ENCODE assay signal across 8 mouse cellular contexts in genomic region chr2:153032083-153032842, GRCm38 (mm10). TPM values are rescaled to one million over a fixed set of nuclear protein-coding genes. Genes with fewer than 3 reads are reported as not detected.
A peak's percentile ranks its signal among the peaks of the same experiment; 100 is the strongest.
DNase-seq lines count a peak whose midpoint lies in the region; ATAC-seq and TF ChIP-seq lines count a peak whose summit lies in the region.

No protein-coding gene starts in this region.

- peak overlapping the region; percentile 54 for H3K4me3 ChIP-seq in ES-Bruce4 (ENCODE audit: low read depth, low read length)
- no peak overlapping the region for H3K4me3 ChIP-seq in embryonic fibroblast, embryonic 13.5 days (ENCODE audit: insufficient read depth, low read length)
- 0 out of 2 replicates have a peak overlapping the region, but pooled peaks have one; percentile 6 for H3K4me3 ChIP-seq in small intestine, adult 2 months (ENCODE audit: low read depth, low read length)

- peak overlapping the region; percentile 46 for H3K9ac ChIP-seq in ES-Bruce4 (ENCODE audit: low read depth, poor library complexity, severe bottlenecking)

- intact Hi-C loops in heart, postnatal 14 days (cut with DNase I): no loop called here

- no peak for TF ChIP-seq CTCF in ES-Bruce4 (IDR thresholded peaks at IDR 0.05; ENCODE audit: low read depth, low read length)
- peak; percentile 22; the same call in 1 of the 2 replicates for TF ChIP-seq CTCF in embryonic fibroblast, embryonic 13.5 days (IDR thresholded peaks at IDR 0.05; ENCODE audit: borderline replicate concordance, insufficient read depth, low read length)
- TF ChIP-seq CTCF in small intestine, adult 2 months (IDR thresholded peaks at IDR 0.05; ENCODE audit: extremely low read depth, insufficient read length, insufficient replicate concordance, low read depth, low read length): no peak

- ATAC-seq in megakaryocyte progenitor cell, adult 5-6 weeks (replicated peaks; ENCODE audit: poor library complexity): peak; percentile 100

- no peaks in the 10 kb centered on the region for H3K9me3 ChIP-seq in ES-Bruce4 (replicated peaks; ENCODE audit: control insufficient read depth, insufficient read depth, low read length, poor library complexity, severe bottlenecking)

- no peak for TF ChIP-seq EP300 in ES-Bruce4 (IDR thresholded peaks at IDR 0.05; ENCODE audit: insufficient read depth, low read depth, low read length)

- no peak for TF ChIP-seq POLR2A in ES-Bruce4 (IDR thresholded peaks at IDR 0.05; ENCODE audit: insufficient read depth, low read length)
- TF ChIP-seq POLR2A in embryonic fibroblast, embryonic 13.5 days (IDR thresholded peaks at IDR 0.05; ENCODE audit: low read depth, low read length): no peak
- no peak for TF ChIP-seq POLR2A in small intestine, adult 2 months (IDR thresholded peaks at IDR 0.05; ENCODE audit: low read depth, low read length)

- H3K27ac ChIP-seq in ES-Bruce4 (ENCODE audit: insufficient read depth, low read length): no peak overlapping the region
- H3K27ac ChIP-seq in embryonic fibroblast, embryonic 13.5 days (ENCODE audit: insufficient read depth, low read length): no peak overlapping the region
- no peak overlapping the region for H3K27ac ChIP-seq in small intestine, adult 2 months (ENCODE audit: insufficient read depth, low read depth, low read length)

- 2% methylated on average over 49 of the region's 58 CpGs for WGBS in small intestine, adult 2 months

- H3K27me3 ChIP-seq in ES-Bruce4 (ENCODE audit: control insufficient read depth, insufficient read depth, low read length, poor library complexity, severe bottlenecking): no peaks in the 10 kb centered on the region
- H3K27me3 ChIP-seq in small intestine, adult 2 months (ENCODE audit: control insufficient read depth, insufficient read depth, low read length): peaks cover 18% of the 10 kb centered on the region

- peak; percentile 95 for DNase-seq in adrenal gland, postnatal 10 days
- peak; percentile 86 to 94 for DNase-seq in heart, postnatal 14 days
- DNase-seq in layer of hippocampus, postnatal 10 days (ENCODE audit: low spot score in 2 of 2): peak; percentile 82 to 84
- DNase-seq in frontal cortex, postnatal 14 days (ENCODE audit: low spot score in 2 of 2): no peak

- H3K4me1 ChIP-seq in ES-Bruce4 (ENCODE audit: control insufficient read depth, insufficient read depth, low read length): no peaks in the 10 kb centered on the region
- H3K4me1 ChIP-seq in embryonic fibroblast, embryonic 13.5 days (ENCODE audit: control insufficient read depth, insufficient read depth, low read length): no peaks in the 10 kb centered on the region
- peaks cover 2% of the 10 kb centered on the region; the same call in 1 of the 2 replicates for H3K4me1 ChIP-seq in small intestine, adult 2 months (ENCODE audit: control insufficient read depth, insufficient read depth, insufficient read length, low read length)

- no peaks in the 10 kb centered on the region for H3K36me3 ChIP-seq in ES-Bruce4 (ENCODE audit: control insufficient read depth, insufficient read depth, low read length, poor library complexity, severe bottlenecking)
- no peaks in the 10 kb centered on the region for H3K36me3 ChIP-seq in small intestine, adult 2 months (ENCODE audit: control insufficient read depth, insufficient read depth, low read length)

RNA-seq across cellular contexts. Expression of gene Xkr7, which starts 0.6 kb away (rescaled TPM):
- polyA plus RNA-seq in ES-Bruce4 (2011; ENCODE audit: insufficient read depth, insufficient read length, low read depth, missing spikeins): not detected in 2 replicates
- 1 to 10 TPM; 1.3 to 1.5 TPM for total RNA-seq in adrenal gland, postnatal 10 days (2021)
- not detected in 2 replicates for polyA plus RNA-seq in embryonic fibroblast, embryonic 13.5 days (2011; ENCODE audit: insufficient read length, low read depth, missing spikeins)
- not detected for total RNA-seq in heart, postnatal 14 days (2021)
- 1 to 10 TPM; 5.7 to 6.3 TPM for total RNA-seq in layer of hippocampus, postnatal 10 days (2021)
- total RNA-seq in megakaryocyte progenitor cell, adult 5-6 weeks (2015): not detected in 2 replicates
- not detected in 2 replicates for total RNA-seq in megakaryocyte progenitor cell, adult 5-6 weeks (2017)
- 0.09 and 0.15 TPM in 2 replicates for polyA plus RNA-seq in small intestine, adult 2 months (2012; rRNA removed)

RNA-seq across cellular contexts. Expression of gene Pdrg1, which starts 17.0 kb away (rescaled TPM):
- 39.8 and 44.2 TPM in 2 replicates for polyA plus RNA-seq in ES-Bruce4 (2011; ENCODE audit: insufficient read depth, insufficient read length, low read depth, missing spikeins)
- total RNA-seq in adrenal gland, postnatal 10 days (2021): 10 to 100 TPM; 88.4 to 94.3 TPM
- polyA plus RNA-seq in embryonic fibroblast, embryonic 13.5 days (2011; ENCODE audit: insufficient read length, low read depth, missing spikeins): 137 and 174 TPM in 2 replicates
- 10 to 100 TPM; 91.1 to 98.4 TPM for total RNA-seq in heart, postnatal 14 days (2021)
- 10 to 100 TPM; 42.9 to 57.5 TPM for total RNA-seq in layer of hippocampus, postnatal 10 days (2021)
- total RNA-seq in megakaryocyte progenitor cell, adult 5-6 weeks (2015): 59.1 and 59.5 TPM in 2 replicates
- 178 and 193 TPM in 2 replicates for total RNA-seq in megakaryocyte progenitor cell, adult 5-6 weeks (2017)
- polyA plus RNA-seq in small intestine, adult 2 months (2012; rRNA removed): 11.0 and 18.4 TPM in 2 replicates

RNA-seq across cellular contexts. Expression of gene Ccm2l, which starts 33.5 kb away (rescaled TPM):
- not detected in 2 replicates for polyA plus RNA-seq in ES-Bruce4 (2011; ENCODE audit: insufficient read depth, insufficient read length, low read depth, missing spikeins)
- total RNA-seq in adrenal gland, postnatal 10 days (2021): 10 to 100 TPM; 15.8 to 23.7 TPM
- polyA plus RNA-seq in embryonic fibroblast, embryonic 13.5 days (2011; ENCODE audit: insufficient read length, low read depth, missing spikeins): not detected in 2 replicates
- total RNA-seq in heart, postnatal 14 days (2021): 10 to 100 TPM; 23.1 to 25.4 TPM
- total RNA-seq in layer of hippocampus, postnatal 10 days (2021): 1 to 10 TPM; 6.8 to 9.8 TPM
- total RNA-seq in megakaryocyte progenitor cell, adult 5-6 weeks (2015): 2.5 and 2.8 TPM in 2 replicates
- total RNA-seq in megakaryocyte progenitor cell, adult 5-6 weeks (2017): 1.2 and 2.2 TPM in 2 replicates
- 6.9 and 9.2 TPM in 2 replicates for polyA plus RNA-seq in small intestine, adult 2 months (2012; rRNA removed)

Comparison
In these comparisons a context has a peak if more than half of its experiments do, and no peak if none do; other contexts are left out.
1. DNase-seq: peak in adrenal gland, postnatal 10 days (single experiment), heart, postnatal 14 days (2 of 2) and layer of hippocampus, postnatal 10 days (2 of 2); none in frontal cortex, postnatal 14 days (0 of 2).